Mouse (Mus musculus) myocyte (in vitro differentiated cells): ENCODE measurements around the gene Arl15.

ENCODE experiments used
- CEBPB ChIP-seq: IDR thresholded peaks from 2 replicates; pipeline ENCODE4 v1.6.1; 2011; ENCODE audit warnings: mild to moderate bottlenecking, moderate library complexity; ENCODE audit not compliant: poor library complexity, insufficient read depth, severe bottlenecking
- E2F4 ChIP-seq: IDR thresholded peaks from one replicate; pipeline ENCODE4 v1.6.1; 2011; ENCODE audit warnings: mild to moderate bottlenecking, control low read depth, moderate library complexity; ENCODE audit not compliant: insufficient read depth
- MYOG ChIP-seq, 3 experiments: IDR thresholded peaks; one replicate each; pipeline ENCODE4 v1.6.1; 2011; ENCODE audit warnings: control low read depth in 2 of 3, low read depth in 2 of 3, mild to moderate bottlenecking in 2 of 3; ENCODE audit not compliant: insufficient read length in 2 of 3, control insufficient read depth in 1 of 3, insufficient read depth in 1 of 3
- POLR2A ChIP-seq: IDR thresholded peaks from one replicate; pipeline ENCODE4 v1.6.1; 2011; ENCODE audit warnings: low read depth, mild to moderate bottlenecking, control low read depth, moderate library complexity; ENCODE audit not compliant: insufficient read length
- POLR2AphosphoS2 ChIP-seq: IDR thresholded peaks from one replicate; pipeline ENCODE4 v1.6.1; 2011; ENCODE audit warnings: low read depth, control low read depth; ENCODE audit not compliant: insufficient read length
- TCF12 ChIP-seq: IDR thresholded peaks from one replicate; pipeline ENCODE4 v1.6.1; 2011; ENCODE audit warnings: mild to moderate bottlenecking, control low read depth; ENCODE audit not compliant: poor library complexity, insufficient read depth, severe bottlenecking

- TF ChIP-seq TCF12 (no peak), POLR2A (no peak), E2F4 (no peak), MYOG (IDR thresholded peaks at IDR 0.05; ENCODE audit: control insufficient read depth in 1 of 3, insufficient read depth in 1 of 3, insufficient read length in 2 of 3, low read depth in 2 of 3) (no peak), CEBPB (no peak), POLR2AphosphoS2 (no peak)
Measured at GRCm38 (mm10) chr13:113914551-113914971, 120.3 kb downstream of the Arl15 start.
